ENCODE assay signal across 7 mouse cellular contexts in genomic region chr1:170996753-170997152, GRCm38 (mm10). TPM values are rescaled to one million over a fixed set of nuclear protein-coding genes. Genes with fewer than 3 reads are reported as not detected.
DNase-seq lines count a peak whose midpoint lies in the region; ATAC-seq and TF ChIP-seq lines count a peak whose summit lies in the region.

No protein-coding gene starts in this region.

- no peak overlapping the region for H3K4me2 ChIP-seq in lung, embryonic 14.5 days

- no peaks in the 10 kb centered on the region for H3K9me3 ChIP-seq in lung, embryonic 14.5 days (ENCODE audit: low read depth, low read length)

- H3K36me3 ChIP-seq in lung, embryonic 14.5 days (ENCODE audit: insufficient read depth): no peaks in the 10 kb centered on the region

- H3K27me3 ChIP-seq in lung, embryonic 14.5 days (ENCODE audit: insufficient read depth, low read length): no peaks in the 10 kb centered on the region

- H3K4me1 ChIP-seq in lung, embryonic 14.5 days (ENCODE audit: insufficient read depth): no peaks in the 10 kb centered on the region

- DNase-seq in 416B (ENCODE audit: low read depth): peak; percentile 88
- peak; percentile 43 for DNase-seq in CD4-positive helper T cell, adult 2 months (ENCODE audit: low read depth, low spot score)
- peak; percentile 3 for DNase-seq in c-Kit-negative CD71-positive TER-119-positive erythroid progenitor cells, embryonic 14.5 days (ENCODE audit: low read depth, low spot score)
- DNase-seq in kidney, postnatal 10 days: peak; percentile 77
- DNase-seq in lung, embryonic 14.5 days: peak; percentile 86
- DNase-seq in right cerebral cortex, postnatal 14 days: peak; percentile 48

- ATAC-seq in frontal cortex, adult (ENCODE audit: low TSS enrichment): peak; percentile 66
- ATAC-seq in lung, embryonic 14.5 days (ENCODE audit: insufficient read depth): peak; percentile 66; the same call in 1 of the 2 replicates

- peak; percentile 78 for TF ChIP-seq CTCF in lung, embryonic 14.5 days (IDR thresholded peaks at IDR 0.05; ENCODE audit: low read depth)

- H3K4me3 ChIP-seq in lung, embryonic 14.5 days (ENCODE audit: low read depth, low read length): no peak overlapping the region

- H3K9ac ChIP-seq in lung, embryonic 14.5 days: no peak overlapping the region

- H3K27ac ChIP-seq in lung, embryonic 14.5 days (ENCODE audit: low read depth): no peak overlapping the region

- WGBS in lung, embryonic 14.5 days: 40% methylated on average over 3 of the region's 3 CpGs

RNA-seq across cellular contexts. Expression of gene Fcgr2b, which starts 20.4 kb away (rescaled TPM):
- 2.3 and 2.4 TPM in 2 replicates for polyA plus RNA-seq in lung, embryonic 14.5 days (2014; fragmentation: Nextera tagmentation; extraction: Ambion mirVana)

RNA-seq across cellular contexts. Expression of gene Fcgr4, which starts 22.0 kb away (rescaled TPM):
- polyA plus RNA-seq in lung, embryonic 14.5 days (2014; fragmentation: Nextera tagmentation; extraction: Ambion mirVana): 0.35 and 0.47 TPM in 2 replicates

Comparison
In these comparisons a context has a peak if more than half of its experiments do, and no peak if none do; other contexts are left out.
1. DNase-seq: peak in every context shown above with its lines; median percentile 88 in 416B; 86 in lung, embryonic 14.5 days; 77 in kidney, postnatal 10 days; 48 in right cerebral cortex, postnatal 14 days; 43 in CD4-positive helper T cell, adult 2 months; 3 in c-Kit-negative CD71-positive TER-119-positive erythroid progenitor cells, embryonic 14.5 days.